Mouse (Mus musculus) large intestine, adult 2 months (tissue): Measurements from ENCODE around the gene Mme. TPM values are rescaled to one million over a fixed set of nuclear protein-coding genes. Genes with fewer than 3 reads are reported as not detected.

Experiments used
- DNase-seq: peaks from one replicate; pipeline ENCODE4 v3.0.0-alpha.2; 2012; ENCODE audit warnings: low read depth, low spot score
- WGBS: fragments of 180-500 bp; shearing (Covaris S2); methylation state at CpG from one replicate; pipeline ENCODE4 v1.1.7; 2018; 5-methylcytosine and 5-hydroxymethylcytosine counted together
- polyA plus RNA-seq: library from polyadenylated mRNA; depleted of rRNA; stranded (reverse); fragments of >200 nt; gene quantifications from 2 replicates; pipeline ENCODE4 v1.2.3, GENCODE M21; 2012; rRNA removed

Gene Mme
- 2.2 and 31.1 TPM in 2 replicates for polyA plus RNA-seq

- 68% methylated on average over 7 of the region's 7 CpGs for WGBS
- DNase-seq, result no peak
Observed at GRCm38 (mm10) chr3:63241099-63241587, at the start of gene Mme. Gene Mme (plus strand): TSS chr3:63241537.

- DNase-seq, result no peak
- 66% methylated on average over 3 of the region's 3 CpGs for WGBS
Observed at GRCm38 (mm10) chr3:63196565-63196964, 44.8 kb upstream of the Mme start.

- DNase-seq, result no peak
- 95% methylated on average over 2 of the region's 2 CpGs for WGBS
Observed at GRCm38 (mm10) chr3:63198026-63198425, 43.3 kb upstream of the Mme start.

GRCm38 (mm10) chr3:63221867-63222591 lies 19.3 kb upstream of the Mme start:
- 67% methylated on average over 4 of the region's 4 CpGs for WGBS
- no peak for DNase-seq

GRCm38 (mm10) chr3:63223676-63224075 lies 17.7 kb upstream of the Mme start:
- DNase-seq, result no peak
- WGBS, result 54% methylated on average over 1 of the region's 1 CpGs

- 61% methylated on average over 2 of the region's 2 CpGs for WGBS
- DNase-seq, result no peak
Observed at GRCm38 (mm10) chr3:63235957-63236356, 5.4 kb upstream of the Mme start.

- no peak for DNase-seq
Observed at GRCm38 (mm10) chr3:63243721-63244120, 2.4 kb downstream of the Mme start.

DNA sequence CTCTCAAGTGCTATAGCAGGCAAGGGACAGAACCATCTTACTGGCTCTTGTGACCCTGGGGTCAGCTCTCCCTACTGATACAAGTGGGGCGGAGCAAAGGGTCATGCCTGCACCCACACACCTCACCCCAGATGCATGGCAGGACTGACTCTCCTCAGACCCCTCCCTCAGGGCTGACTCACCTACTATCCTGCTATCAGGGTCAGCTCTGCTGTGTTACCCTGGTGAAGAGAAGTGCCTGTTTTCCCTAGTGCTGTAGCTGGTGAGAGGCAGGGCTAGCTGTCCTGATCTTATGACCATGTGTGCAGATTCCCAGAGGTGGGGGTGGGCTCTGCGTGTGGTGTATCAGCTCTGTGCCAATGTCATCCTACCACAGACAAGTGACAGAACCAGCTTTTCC lies 30.8 kb downstream of the Mme start:
- WGBS, result 81% methylated on average over 2 of the region's 2 CpGs
- no peak for DNase-seq

DNA sequence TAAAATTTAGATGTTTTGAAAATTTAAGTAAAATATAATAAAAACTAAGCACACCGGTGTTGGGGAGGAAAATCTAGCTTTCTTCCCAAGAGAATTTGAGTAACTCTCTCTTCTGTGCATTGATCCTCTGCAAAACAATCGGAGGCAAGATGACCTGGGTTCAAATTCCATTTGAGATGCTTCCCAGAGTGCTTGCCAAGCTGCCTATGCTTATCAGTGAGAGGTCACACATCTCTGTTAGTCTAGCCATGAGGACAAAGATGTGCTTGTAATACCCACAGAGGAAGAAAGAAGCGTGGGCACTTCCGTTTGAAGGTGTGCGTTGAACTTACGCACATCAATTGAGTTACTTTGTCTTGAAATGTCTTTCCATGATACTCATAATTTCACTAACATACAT lies 53.0 kb downstream of the Mme start:
- DNase-seq, result no peak
- 68% methylated on average over 6 of the region's 6 CpGs for whole genome bisulfite sequencing

- DNase-seq, result no peak
Observed at GRCm38 (mm10) chr3:63294791-63295190, 53.5 kb downstream of the Mme start.

GRCm38 (mm10) chr3:63295237-63295636 lies 53.9 kb downstream of the Mme start:
- no peak for DNase-seq
- WGBS, result under 1% methylated on average over 21 of the region's 21 CpGs

More at GRCm38 (mm10) chr3:63294791-63295190, 53.5 kb downstream of the Mme start:
- WGBS, result 63% methylated on average over 4 of the region's 4 CpGs

GRCm38 (mm10) chr3:63295657-63296231 lies 54.4 kb downstream of the Mme start:
- 1% methylated on average over 54 of the region's 54 CpGs for WGBS
- no peak for DNase-seq

DNA sequence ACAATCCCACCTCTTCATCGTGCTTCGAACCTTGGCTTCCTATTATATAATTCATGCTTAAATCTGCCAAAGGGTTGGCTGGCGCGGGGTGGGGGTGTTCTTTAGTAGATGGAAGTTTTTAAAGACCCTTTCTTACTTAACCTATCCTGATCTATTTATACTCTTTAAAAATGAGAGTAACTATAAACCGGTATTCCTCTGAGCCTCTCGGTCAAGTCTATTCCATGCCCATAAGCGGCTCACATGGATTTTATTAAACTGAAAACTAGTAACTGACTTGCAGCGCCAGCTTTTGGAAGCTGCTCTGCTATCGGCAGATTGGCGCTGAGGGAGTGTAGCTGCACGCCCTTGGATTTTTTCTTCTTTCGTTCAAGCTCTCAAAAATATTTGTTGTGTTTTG lies 55.1 kb downstream of the Mme start:
- no peak for DNase-seq
- WGBS, result 17% methylated on average over 12 of the region's 12 CpGs

DNA sequence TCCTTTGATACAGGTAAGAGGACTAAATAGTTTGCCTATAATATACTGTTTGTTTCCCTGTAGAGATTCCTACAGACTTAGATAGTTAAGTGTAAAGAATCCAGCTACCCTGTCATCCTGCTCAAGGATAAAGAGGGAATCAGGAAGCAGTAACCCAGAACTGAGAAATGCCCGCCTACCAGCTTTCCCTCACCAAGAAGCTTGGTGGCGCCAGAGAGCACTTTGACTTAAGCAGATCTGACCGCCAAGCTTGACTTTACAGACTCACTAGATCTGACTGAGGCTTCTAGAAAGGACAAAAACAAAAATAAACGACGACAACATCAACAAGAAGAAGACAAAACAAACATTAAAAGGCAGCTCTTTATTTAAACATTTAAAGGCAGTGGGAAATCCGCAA lies 56.5 kb downstream of the Mme start:
- DNase-seq, result peak; percentile 47
- WGBS, result 5% methylated on average over 6 of the region's 6 CpGs

DNA sequence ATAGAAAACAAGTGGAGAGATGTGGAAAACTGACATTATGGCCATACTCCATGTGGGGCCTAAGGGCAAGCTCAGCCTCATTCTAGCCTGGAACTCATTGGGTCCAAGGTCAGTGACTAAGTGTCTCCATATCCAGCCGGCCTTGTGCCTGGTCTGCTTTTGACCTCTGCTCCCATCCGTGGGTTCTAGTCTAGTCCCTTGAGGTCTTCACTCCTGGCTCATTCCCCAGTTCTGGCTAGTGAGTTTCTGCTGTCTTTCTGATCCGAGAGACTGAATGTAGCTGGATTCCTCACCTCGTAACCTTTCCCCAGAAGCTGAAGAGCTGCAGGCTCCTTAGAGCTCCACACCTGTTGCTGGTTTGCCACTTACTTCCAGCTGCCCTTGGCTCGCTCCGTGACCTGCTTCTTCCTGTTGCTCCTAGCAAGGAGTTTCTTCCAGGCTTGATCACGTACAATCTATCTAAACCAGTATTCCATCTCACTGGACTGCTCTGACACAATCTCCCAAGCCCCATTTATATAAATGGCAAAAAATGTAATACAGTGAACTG lies 73.9 kb downstream of the Mme start:
- no peak for DNase-seq

GRCm38 (mm10) chr3:63317496-63317895 lies 76.2 kb downstream of the Mme start:
- 65% methylated on average over 3 of the region's 3 CpGs for WGBS
- DNase-seq, result no peak

More for the DNA sequence above, 73.9 kb downstream of the Mme start:
- whole genome bisulfite sequencing, result 77% methylated on average over 7 of the region's 7 CpGs

DNA sequence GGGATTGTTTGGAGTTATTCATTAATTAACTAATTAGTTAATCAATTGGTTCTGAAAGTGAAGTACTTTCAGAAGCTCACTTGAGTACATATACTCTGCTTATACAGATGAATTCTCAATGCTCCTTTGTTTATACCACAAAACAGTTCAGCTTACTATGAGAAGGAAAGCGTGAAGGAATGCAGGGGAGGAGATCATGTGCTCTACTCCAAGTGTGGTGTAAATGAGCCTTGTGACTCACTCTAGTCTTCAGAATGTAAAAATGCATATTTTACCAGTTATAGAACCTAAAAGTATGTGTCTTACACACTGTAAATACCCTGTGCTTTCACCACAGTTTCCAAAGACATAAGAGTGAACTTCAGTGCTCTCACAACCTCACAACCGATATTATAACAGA lies 84.3 kb downstream of the Mme start:
- WGBS, result 81% methylated on average over 2 of the region's 2 CpGs
- DNase-seq, result no peak

DNA sequence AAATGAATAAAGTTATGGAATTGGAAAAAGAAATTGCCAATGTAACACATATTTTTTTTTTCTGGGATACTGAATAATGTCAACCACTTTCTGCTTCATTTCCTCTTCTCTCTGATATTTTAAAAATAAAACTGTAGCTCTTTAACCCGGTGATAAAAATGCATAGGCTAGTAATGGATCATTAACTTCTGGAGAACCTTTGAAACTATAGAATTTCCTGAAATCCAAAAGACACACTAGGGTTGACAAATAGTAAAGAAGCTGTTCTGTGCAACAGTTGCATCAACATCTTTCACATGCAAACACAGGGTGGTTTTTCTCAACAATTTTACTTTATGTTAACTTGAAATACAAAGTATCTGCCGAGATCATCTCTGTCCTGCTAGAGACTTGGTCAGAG lies 98.8 kb downstream of the Mme start:
- WGBS, result 53% methylated on average over 2 of the region's 2 CpGs
- no peak for DNase-seq

GRCm38 (mm10) chr3:63340546-63340945 lies 99.2 kb downstream of the Mme start:
- no peak for DNase-seq
- 77% methylated on average over 3 of the region's 3 CpGs for WGBS

DNA sequence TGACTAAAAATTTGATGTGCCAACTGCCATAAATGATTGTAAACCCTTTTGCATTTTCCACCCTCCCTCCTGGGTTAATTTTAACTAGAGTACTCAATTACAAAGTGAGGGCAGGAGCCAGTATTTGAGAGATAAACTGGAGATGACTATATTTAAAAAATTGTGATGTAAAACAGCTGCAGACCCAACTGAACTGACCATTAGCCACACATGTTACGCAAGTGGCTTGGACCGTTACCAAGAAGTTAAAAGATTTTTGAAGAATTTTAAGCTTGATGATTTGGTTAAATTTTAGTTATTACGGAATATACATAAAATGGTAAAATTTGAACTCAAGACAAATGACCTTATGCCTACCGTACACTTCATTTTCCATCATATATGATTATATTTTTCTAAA lies 100.1 kb downstream of the Mme start:
- 93% methylated on average over 4 of the region's 4 CpGs for WGBS
- no peak for DNase-seq

DNA sequence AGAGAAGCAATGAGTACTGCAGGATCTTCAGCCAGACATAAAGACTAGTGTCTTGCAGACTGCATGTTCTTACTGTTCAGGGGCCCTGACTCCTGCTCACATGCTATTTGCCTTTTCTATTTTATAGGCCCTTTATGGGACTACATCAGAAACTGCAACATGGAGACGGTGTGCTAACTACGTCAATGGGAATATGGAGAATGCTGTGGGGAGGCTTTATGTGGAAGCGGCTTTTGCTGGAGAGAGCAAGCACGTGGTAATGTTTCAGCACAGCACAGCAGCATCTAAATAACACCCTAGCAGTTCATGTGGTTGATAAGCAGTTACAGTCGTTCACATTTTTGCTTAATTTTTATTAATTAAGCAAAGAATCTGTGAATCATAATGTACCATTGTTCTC lies 103.7 kb downstream of the Mme start:
- no peak for DNase-seq
- WGBS, result 72% methylated on average over 5 of the region's 5 CpGs
